Mouse (Mus musculus): ENCODE measurements at regions not wholly inside any gene's neighbourhood (a gene's known extent, or its start where the extent isn't known, plus 50 kb on each side); places are given as distances from the start of the nearest gene placed in this dataset.
A peak's percentile ranks its signal among the peaks of the same experiment; 100 is the strongest.

GRCm38 (mm10) chr12:10514278-10514677 is 123.7 kb downstream of the Rdh14 start:
- Histone ChIP-seq H3K4me2 (ENCODE audit: low read depth, low read length) (no peak overlapping the region), H3K27ac (ENCODE audit: low read length) (no peak overlapping the region), H3K9me3 (ENCODE audit: control insufficient read depth, low read length) (no peaks in the 10 kb centered on the region), H3K36me3 (ENCODE audit: control insufficient read depth, insufficient read depth, low read length) (no peaks in the 10 kb centered on the region), H3K4me1 (replicated peaks; ENCODE audit: control insufficient read depth, insufficient read depth, low read length) (no peaks in the 10 kb centered on the region), H3K9ac (ENCODE audit: low read length) (no peak overlapping the region), H3K27me3 (ENCODE audit: control insufficient read depth, insufficient read depth, low read depth, low read length) (no peaks in the 10 kb centered on the region), H3K4me3 (ENCODE audit: low read length) (no peak overlapping the region)
- no peak for ATAC-seq (ENCODE audit: low read depth)
- WGBS, result 79% methylated on average over 8 of the region's 8 CpGs

- no peaks in the 10 kb centered on the region for H3K36me3 ChIP-seq (ENCODE audit: control insufficient read depth, insufficient read depth, low read length)
- WGBS, result 30% methylated on average over 7 of the region's 7 CpGs
- H3K9me3 ChIP-seq (ENCODE audit: control insufficient read depth, low read length), result no peaks in the 10 kb centered on the region
- H3K9ac ChIP-seq (ENCODE audit: low read length), result no peak overlapping the region
- peak; percentile 70 for ATAC-seq (ENCODE audit: low read depth)
- H3K4me2 ChIP-seq (ENCODE audit: low read depth, low read length), result no peak overlapping the region
- no peak overlapping the region for H3K4me3 ChIP-seq (ENCODE audit: low read length)
- H3K27ac ChIP-seq (ENCODE audit: low read length), result peak overlapping the region; percentile 49
- H3K27me3 ChIP-seq (ENCODE audit: control insufficient read depth, insufficient read depth, low read depth, low read length), result no peaks in the 10 kb centered on the region
- H3K4me1 ChIP-seq (replicated peaks; ENCODE audit: control insufficient read depth, insufficient read depth, low read length), result peaks cover 3% of the 10 kb centered on the region; the same call in 1 of the 2 replicates
Measured at GRCm38 (mm10) chr12:10524509-10525286, 134.1 kb downstream of the Rdh14 start.

- Histone ChIP-seq H3K4me2 (ENCODE audit: low read depth, low read length) (no peak overlapping the region), H3K27ac (ENCODE audit: low read length) (no peak overlapping the region), H3K4me1 (replicated peaks; ENCODE audit: control insufficient read depth, insufficient read depth, low read length) (peaks cover 3% of the 10 kb centered on the region; the same call in 1 of the 2 replicates), H3K27me3 (ENCODE audit: control insufficient read depth, insufficient read depth, low read depth, low read length) (no peaks in the 10 kb centered on the region), H3K36me3 (ENCODE audit: control insufficient read depth, insufficient read depth, low read length) (no peaks in the 10 kb centered on the region), H3K9me3 (ENCODE audit: control insufficient read depth, low read length) (no peaks in the 10 kb centered on the region), H3K9ac (ENCODE audit: low read length) (no peak overlapping the region), H3K4me3 (ENCODE audit: low read length) (no peak overlapping the region)
- 51% methylated on average over 4 of the region's 4 CpGs for WGBS
- peak; percentile 63 for ATAC-seq (ENCODE audit: low read depth)
Measured at GRCm38 (mm10) chr12:10525934-10526333, 135.4 kb downstream of the Rdh14 start.

GRCm38 (mm10) chr12:10529077-10529476 is 138.5 kb downstream of the Rdh14 start:
- WGBS, result 27% methylated on average over 2 of the region's 2 CpGs
- Histone ChIP-seq H3K4me3 (ENCODE audit: low read length) (no peak overlapping the region), H3K36me3 (ENCODE audit: control insufficient read depth, insufficient read depth, low read length) (no peaks in the 10 kb centered on the region), H3K27me3 (ENCODE audit: control insufficient read depth, insufficient read depth, low read depth, low read length) (no peaks in the 10 kb centered on the region), H3K9me3 (ENCODE audit: control insufficient read depth, low read length) (no peaks in the 10 kb centered on the region), H3K4me1 (replicated peaks; ENCODE audit: control insufficient read depth, insufficient read depth, low read length) (peaks cover 3% of the 10 kb centered on the region; the same call in 1 of the 2 replicates), H3K4me2 (ENCODE audit: low read depth, low read length) (no peak overlapping the region), H3K27ac (ENCODE audit: low read length) (no peak overlapping the region), H3K9ac (ENCODE audit: low read length) (no peak overlapping the region)
- ATAC-seq (ENCODE audit: low read depth), result peak; percentile 69

GRCm38 (mm10) chr12:10530996-10531395 is 140.4 kb downstream of the Rdh14 start:
- Histone ChIP-seq H3K9ac (ENCODE audit: low read length) (no peak overlapping the region), H3K36me3 (ENCODE audit: control insufficient read depth, insufficient read depth, low read length) (no peaks in the 10 kb centered on the region), H3K27me3 (ENCODE audit: control insufficient read depth, insufficient read depth, low read depth, low read length) (no peaks in the 10 kb centered on the region), H3K4me3 (ENCODE audit: low read length) (no peak overlapping the region), H3K4me2 (ENCODE audit: low read depth, low read length) (no peak overlapping the region), H3K27ac (ENCODE audit: low read length) (no peak overlapping the region), H3K4me1 (replicated peaks; ENCODE audit: control insufficient read depth, insufficient read depth, low read length) (peaks cover 2% of the 10 kb centered on the region; the same call in 1 of the 2 replicates), H3K9me3 (ENCODE audit: control insufficient read depth, low read length) (no peaks in the 10 kb centered on the region)
- ATAC-seq (ENCODE audit: low read depth), result no peak
- WGBS, result 70% methylated on average over 3 of the region's 3 CpGs

- H3K4me1 ChIP-seq (replicated peaks; ENCODE audit: control insufficient read depth, insufficient read depth, low read length), result no peaks in the 10 kb centered on the region
- H3K4me2 ChIP-seq (ENCODE audit: low read depth, low read length), result no peak overlapping the region
- H3K27ac ChIP-seq (ENCODE audit: low read length), result no peak overlapping the region
- no peak overlapping the region for H3K9ac ChIP-seq (ENCODE audit: low read length)
- H3K9me3 ChIP-seq (ENCODE audit: control insufficient read depth, low read length), result no peaks in the 10 kb centered on the region
- H3K27me3 ChIP-seq (ENCODE audit: control insufficient read depth, insufficient read depth, low read depth, low read length), result no peaks in the 10 kb centered on the region
- ATAC-seq (ENCODE audit: low read depth), result no peak
- no peak overlapping the region for H3K4me3 ChIP-seq (ENCODE audit: low read length)
- WGBS, result 81% methylated on average over 6 of the region's 6 CpGs
- H3K36me3 ChIP-seq (ENCODE audit: control insufficient read depth, insufficient read depth, low read length), result no peaks in the 10 kb centered on the region
Measured at GRCm38 (mm10) chr12:10533971-10534370, 143.4 kb downstream of the Rdh14 start.

- Histone ChIP-seq H3K27me3 (ENCODE audit: control insufficient read depth, insufficient read depth, low read depth, low read length) (no peaks in the 10 kb centered on the region), H3K4me2 (ENCODE audit: low read depth, low read length) (no peak overlapping the region), H3K4me1 (replicated peaks; ENCODE audit: control insufficient read depth, insufficient read depth, low read length) (no peaks in the 10 kb centered on the region), H3K4me3 (ENCODE audit: low read length) (no peak overlapping the region), H3K9ac (ENCODE audit: low read length) (no peak overlapping the region), H3K36me3 (ENCODE audit: control insufficient read depth, insufficient read depth, low read length) (no peaks in the 10 kb centered on the region), H3K27ac (ENCODE audit: low read length) (no peak overlapping the region), H3K9me3 (ENCODE audit: control insufficient read depth, low read length) (no peaks in the 10 kb centered on the region)
- 53% methylated on average over 12 of the region's 12 CpGs for WGBS
- no peak for ATAC-seq (ENCODE audit: low read depth)
Measured at GRCm38 (mm10) chr12:10536239-10536638, 145.7 kb downstream of the Rdh14 start.

- Histone ChIP-seq H3K9me3 (ENCODE audit: control insufficient read depth, low read length) (no peaks in the 10 kb centered on the region), H3K9ac (ENCODE audit: low read length) (no peak overlapping the region), H3K4me1 (replicated peaks; ENCODE audit: control insufficient read depth, insufficient read depth, low read length) (no peaks in the 10 kb centered on the region), H3K27ac (ENCODE audit: low read length) (no peak overlapping the region), H3K4me3 (ENCODE audit: low read length) (no peak overlapping the region), H3K27me3 (ENCODE audit: control insufficient read depth, insufficient read depth, low read depth, low read length) (no peaks in the 10 kb centered on the region), H3K36me3 (ENCODE audit: control insufficient read depth, insufficient read depth, low read length) (no peaks in the 10 kb centered on the region), H3K4me2 (ENCODE audit: low read depth, low read length) (no peak overlapping the region)
- peak; percentile 56; the same call in 1 of the 2 replicates for ATAC-seq (ENCODE audit: low read depth)
- WGBS, result 2% methylated on average over 4 of the region's 4 CpGs
Measured at GRCm38 (mm10) chr12:10537069-10537468, 146.5 kb downstream of the Rdh14 start.

- Histone ChIP-seq H3K36me3 (ENCODE audit: control insufficient read depth, insufficient read depth, low read length) (no peaks in the 10 kb centered on the region), H3K9ac (ENCODE audit: low read length) (no peak overlapping the region), H3K4me3 (ENCODE audit: low read length) (no peak overlapping the region), H3K4me1 (replicated peaks; ENCODE audit: control insufficient read depth, insufficient read depth, low read length) (no peaks in the 10 kb centered on the region), H3K4me2 (ENCODE audit: low read depth, low read length) (no peak overlapping the region), H3K9me3 (ENCODE audit: control insufficient read depth, low read length) (no peaks in the 10 kb centered on the region), H3K27me3 (ENCODE audit: control insufficient read depth, insufficient read depth, low read depth, low read length) (no peaks in the 10 kb centered on the region), H3K27ac (ENCODE audit: low read length) (no peak overlapping the region)
- WGBS, result 15% methylated on average over 1 of the region's 1 CpGs
- ATAC-seq (ENCODE audit: low read depth), result no peak
Measured at GRCm38 (mm10) chr12:10549481-10550201, 159.1 kb downstream of the Rdh14 start.

All from lung, embryonic 16.5 days (tissue).